Mouse (Mus musculus): ENCODE results near the gene Zmiz1. TPM values are rescaled to one million over a fixed set of nuclear protein-coding genes. Genes with fewer than 3 reads are reported as not detected.

The Zmiz1 gene
- polyA plus RNA-seq, 1 experiment from 2014 or later = 42.2 TPM

GRCm38 (mm10) chr14:25441469-25441868, 17.5 kb upstream of the Zmiz1 start:
- 83% methylated on average over 5 of the region's 5 CpGs for WGBS
- DNase-seq (ENCODE audit: low spot score) = no peak
- Histone ChIP-seq H3K27ac (replicated peaks) (0 out of 2 replicates have a peak overlapping the region, but pooled peaks have one; percentile 3), H3K36me3 (no peaks in the 10 kb centered on the region), H3K4me1 (peaks cover 16% of the 10 kb centered on the region), H3K4me3 (no peak overlapping the region), H3K9me3 (replicated peaks) (no peaks in the 10 kb centered on the region), H3K27me3 (ENCODE audit: low read depth, poor library complexity, severe bottlenecking) (no peaks in the 10 kb centered on the region)

GRCm38 (mm10) chr14:25442676-25443075, 16.3 kb upstream of the Zmiz1 start:
- Histone ChIP-seq H3K4me1 (peaks cover 19% of the 10 kb centered on the region), H3K4me3 (no peak overlapping the region), H3K9me3 (replicated peaks) (no peaks in the 10 kb centered on the region), H3K27me3 (ENCODE audit: low read depth, poor library complexity, severe bottlenecking) (no peaks in the 10 kb centered on the region), H3K27ac (replicated peaks) (peak overlapping the region; percentile 66), H3K36me3 (no peaks in the 10 kb centered on the region)
- 14% methylated on average over 2 of the region's 2 CpGs for WGBS
- no peak for DNase-seq (ENCODE audit: low spot score)

- 81% methylated on average over 6 of the region's 6 CpGs for WGBS
- Histone ChIP-seq H3K4me1 (peaks cover 45% of the 10 kb centered on the region), H3K27me3 (ENCODE audit: low read depth, poor library complexity, severe bottlenecking) (no peaks in the 10 kb centered on the region), H3K27ac (replicated peaks) (peak overlapping the region; percentile 47; the same call in 1 of the 2 replicates), H3K4me3 (no peak overlapping the region), H3K9me3 (replicated peaks) (no peaks in the 10 kb centered on the region), H3K36me3 (no peaks in the 10 kb centered on the region)
- DNase-seq (ENCODE audit: low spot score) = no peak
Measured at GRCm38 (mm10) chr14:25447136-25447775, 11.7 kb upstream of the Zmiz1 start.

- Histone ChIP-seq H3K27ac (replicated peaks) (peak overlapping the region; percentile 47), H3K4me1 (peaks cover 33% of the 10 kb centered on the region), H3K4me3 (no peak overlapping the region), H3K36me3 (no peaks in the 10 kb centered on the region), H3K9me3 (replicated peaks) (no peaks in the 10 kb centered on the region), H3K27me3 (ENCODE audit: low read depth, poor library complexity, severe bottlenecking) (no peaks in the 10 kb centered on the region; the same call in 1 of the 2 replicates)
- 22% methylated on average over 2 of the region's 2 CpGs for WGBS
- no peak for DNase-seq (ENCODE audit: low spot score)
Measured at GRCm38 (mm10) chr14:25448471-25448870, 10.5 kb upstream of the Zmiz1 start.

- Histone ChIP-seq H3K4me1 (peaks cover 42% of the 10 kb centered on the region), H3K9me3 (replicated peaks) (no peaks in the 10 kb centered on the region), H3K27ac (replicated peaks) (peak overlapping the region; percentile 52; the same call in 1 of the 2 replicates), H3K4me3 (no peak overlapping the region), H3K36me3 (no peaks in the 10 kb centered on the region), H3K27me3 (ENCODE audit: low read depth, poor library complexity, severe bottlenecking) (peaks cover 5% of the 10 kb centered on the region; the same call in 1 of the 2 replicates)
- no peak for DNase-seq (ENCODE audit: low spot score)
- 61% methylated on average over 7 of the region's 7 CpGs for WGBS
Measured at GRCm38 (mm10) chr14:25451099-25451667, 7.8 kb upstream of the Zmiz1 start.

GRCm38 (mm10) chr14:25451699-25452632, 7.0 kb upstream of the Zmiz1 start:
- peaks cover 5% of the 10 kb centered on the region; the same call in 1 of the 2 replicates for H3K27me3 ChIP-seq (ENCODE audit: low read depth, poor library complexity, severe bottlenecking)
- peaks cover 47% of the 10 kb centered on the region for H3K4me1 ChIP-seq
- no peak for DNase-seq (ENCODE audit: low spot score)
- H3K27ac ChIP-seq (replicated peaks) = no peak overlapping the region; the same call in 1 of the 2 replicates
- H3K36me3 ChIP-seq = no peaks in the 10 kb centered on the region
- H3K4me3 ChIP-seq = no peak overlapping the region
- 80% methylated on average over 10 of the region's 10 CpGs for WGBS
- H3K9me3 ChIP-seq (replicated peaks) = no peaks in the 10 kb centered on the region

GRCm38 (mm10) chr14:25452633-25453025, 6.4 kb upstream of the Zmiz1 start:
- no peaks in the 10 kb centered on the region for H3K9me3 ChIP-seq (replicated peaks)
- 0 out of 2 replicates have a peak overlapping the region, but pooled peaks have one; percentile 10 for H3K27ac ChIP-seq (replicated peaks)
- DNase-seq (ENCODE audit: low spot score) = no peak
- H3K27me3 ChIP-seq (ENCODE audit: low read depth, poor library complexity, severe bottlenecking) = peaks cover 5% of the 10 kb centered on the region; the same call in 1 of the 2 replicates
- H3K36me3 ChIP-seq = no peaks in the 10 kb centered on the region
- H3K4me1 ChIP-seq = peaks cover 53% of the 10 kb centered on the region
- 73% methylated on average over 2 of the region's 2 CpGs for WGBS
- H3K4me3 ChIP-seq = no peak overlapping the region

- 82% methylated on average over 12 of the region's 12 CpGs for WGBS
- Histone ChIP-seq H3K27ac (replicated peaks) (0 out of 2 replicates have a peak overlapping the region, but pooled peaks have one; percentile 0), H3K9me3 (replicated peaks) (no peaks in the 10 kb centered on the region), H3K27me3 (ENCODE audit: low read depth, poor library complexity, severe bottlenecking) (peaks cover 5% of the 10 kb centered on the region; the same call in 1 of the 2 replicates), H3K36me3 (no peaks in the 10 kb centered on the region), H3K4me3 (no peak overlapping the region), H3K4me1 (peaks cover 48% of the 10 kb centered on the region)
- DNase-seq (ENCODE audit: low spot score) = no peak
Measured at GRCm38 (mm10) chr14:25454066-25454760, 4.8 kb upstream of the Zmiz1 start.

GRCm38 (mm10) chr14:25456666-25457433, 2.1 kb upstream of the Zmiz1 start:
- Histone ChIP-seq H3K4me3 (peak overlapping the region; percentile 99), H3K4me1 (peaks cover 52% of the 10 kb centered on the region), H3K36me3 (no peaks in the 10 kb centered on the region), H3K27me3 (ENCODE audit: low read depth, poor library complexity, severe bottlenecking) (peaks cover 5% of the 10 kb centered on the region; the same call in 1 of the 2 replicates), H3K27ac (replicated peaks) (peak overlapping the region; percentile 99), H3K9me3 (replicated peaks) (no peaks in the 10 kb centered on the region)
- DNase-seq (ENCODE audit: low spot score) = no peak
- WGBS = 2% methylated on average over 17 of the region's 17 CpGs

GRCm38 (mm10) chr14:25457434-25457957, 1.5 kb upstream of the Zmiz1 start:
- under 1% methylated on average over 51 of the region's 52 CpGs for WGBS
- H3K4me1 ChIP-seq = peaks cover 56% of the 10 kb centered on the region

More at GRCm38 (mm10) chr14:25457434-25457957, 1.5 kb upstream of the Zmiz1 start:
- DNase-seq (ENCODE audit: low spot score) = peak; percentile 100
- peaks cover 5% of the 10 kb centered on the region; the same call in 1 of the 2 replicates for H3K27me3 ChIP-seq (ENCODE audit: low read depth, poor library complexity, severe bottlenecking)
- H3K36me3 ChIP-seq = no peaks in the 10 kb centered on the region
- H3K4me3 ChIP-seq = peak overlapping the region; percentile 99
- no peaks in the 10 kb centered on the region for H3K9me3 ChIP-seq (replicated peaks)
- H3K27ac ChIP-seq (replicated peaks) = peak overlapping the region; percentile 99
